Mouse (Mus musculus): ENCODE results near the gene Fbxo33.

The Fbxo33 gene

DNA sequence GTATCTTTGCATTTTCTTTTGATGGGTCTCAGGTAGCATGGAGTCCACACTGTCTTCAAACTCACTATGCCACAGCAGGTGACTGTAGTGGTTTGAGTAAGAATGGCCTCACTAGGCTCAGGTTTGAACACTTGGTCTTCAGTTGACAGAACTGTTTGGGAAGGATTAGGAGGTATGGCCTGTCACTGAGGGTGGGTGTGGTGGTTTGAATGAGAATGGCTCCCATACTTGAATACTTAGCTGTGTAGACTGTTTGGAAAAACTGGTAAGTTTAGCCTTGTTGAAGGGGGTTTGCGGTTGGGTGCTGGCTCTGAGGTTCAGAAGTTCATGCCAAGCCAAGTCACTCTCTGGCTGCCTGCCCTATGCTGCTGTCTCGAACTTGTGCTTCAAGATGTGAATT lies 20.2 kb downstream of the Fbxo33 start:
- CTCF ChIA-PET: no interaction called here

DNA sequence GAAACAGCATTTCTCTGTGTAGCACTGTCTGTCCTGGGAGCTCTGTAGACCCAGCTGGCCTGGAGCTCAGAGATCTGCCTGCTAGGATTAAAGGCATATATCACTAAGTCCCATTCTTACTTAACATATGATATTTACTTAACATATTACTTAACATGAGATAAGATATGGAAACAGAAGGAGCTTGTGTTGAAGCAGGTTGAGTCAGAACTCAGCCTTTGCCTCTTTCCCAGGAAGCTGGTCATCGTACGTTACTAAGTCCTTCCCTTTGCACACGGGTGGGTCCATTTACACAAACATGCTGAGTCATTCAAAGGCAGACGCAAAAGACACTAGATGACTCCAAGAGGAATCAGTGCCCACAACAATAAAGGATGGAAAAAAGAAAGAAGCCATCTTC lies 20.8 kb downstream of the Fbxo33 start:
- CTCF ChIA-PET: no interaction called here

DNA sequence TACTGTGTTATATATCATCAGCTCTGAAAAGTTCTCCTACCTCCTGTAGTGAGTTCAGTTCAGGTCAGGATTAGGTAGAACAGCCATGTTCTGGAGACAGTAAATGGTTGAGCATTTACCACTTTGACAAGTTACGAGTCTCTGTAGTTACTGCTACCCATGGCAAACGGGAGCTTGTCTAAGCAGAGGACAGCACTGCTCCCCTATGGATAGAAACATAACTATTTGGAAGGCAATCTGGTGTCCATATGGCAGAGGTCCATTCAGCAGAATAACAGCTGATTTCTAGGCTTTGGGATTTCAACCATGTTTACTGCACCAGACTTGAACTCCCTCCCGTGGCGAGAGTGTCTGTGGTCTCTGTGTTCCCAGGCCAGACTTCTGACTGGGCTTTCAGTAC lies 23.6 kb downstream of the Fbxo33 start:
- CTCF ChIA-PET: no interaction called here

DNA sequence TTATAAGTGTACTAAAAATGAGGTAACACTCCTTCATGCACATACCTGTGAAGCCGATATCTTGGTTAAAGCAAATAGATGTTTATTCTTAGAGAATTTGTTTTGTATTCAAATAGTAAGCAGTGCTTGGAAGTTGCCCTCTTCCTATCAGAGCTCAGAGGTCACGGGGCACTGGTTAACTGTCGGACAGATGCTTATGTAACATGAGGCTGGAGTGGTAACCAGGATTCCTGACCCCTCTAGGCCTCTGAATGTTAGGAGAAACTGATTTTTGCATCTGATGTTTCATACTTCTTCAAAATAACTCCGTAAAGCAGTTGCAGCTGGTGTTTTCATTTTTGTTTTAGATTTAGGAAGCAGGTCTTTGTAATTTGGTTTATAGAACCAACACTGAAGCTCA lies 24.5 kb downstream of the Fbxo33 start:
- CTCF ChIA-PET: no interaction called here

DNA sequence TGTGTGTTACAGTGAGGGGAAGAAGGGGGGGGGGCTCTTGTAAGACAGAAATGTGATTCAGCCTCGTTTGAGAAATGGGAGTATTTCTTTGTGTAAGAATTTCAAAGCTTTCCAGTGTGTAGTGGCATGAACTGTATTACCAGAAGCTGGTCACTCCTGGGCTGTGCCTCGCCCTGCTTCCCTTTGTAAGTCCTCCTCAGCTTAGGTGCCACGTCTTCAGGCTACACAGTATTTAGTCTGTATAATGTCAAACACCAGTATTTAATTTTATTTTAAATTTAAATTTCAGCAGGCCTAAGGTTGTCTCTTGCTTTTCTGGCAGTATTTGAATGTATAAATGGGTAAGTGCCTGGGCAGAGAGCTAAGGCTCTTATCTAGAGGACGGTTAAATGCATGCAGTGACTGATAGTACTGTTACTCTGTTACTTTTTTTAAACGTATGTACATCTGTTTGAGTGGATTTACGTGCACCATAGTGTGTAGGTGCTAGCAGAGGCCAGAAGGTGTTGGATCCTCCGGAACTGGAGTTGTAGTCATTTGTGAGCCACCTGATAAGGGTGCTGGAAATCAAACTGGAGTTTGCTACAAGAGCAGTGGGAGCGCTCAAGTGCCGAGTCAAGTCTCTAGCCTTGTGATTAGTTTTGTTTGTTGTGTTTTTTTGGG lies 25.1 kb downstream of the Fbxo33 start:
- CTCF ChIA-PET: no interaction called here

DNA sequence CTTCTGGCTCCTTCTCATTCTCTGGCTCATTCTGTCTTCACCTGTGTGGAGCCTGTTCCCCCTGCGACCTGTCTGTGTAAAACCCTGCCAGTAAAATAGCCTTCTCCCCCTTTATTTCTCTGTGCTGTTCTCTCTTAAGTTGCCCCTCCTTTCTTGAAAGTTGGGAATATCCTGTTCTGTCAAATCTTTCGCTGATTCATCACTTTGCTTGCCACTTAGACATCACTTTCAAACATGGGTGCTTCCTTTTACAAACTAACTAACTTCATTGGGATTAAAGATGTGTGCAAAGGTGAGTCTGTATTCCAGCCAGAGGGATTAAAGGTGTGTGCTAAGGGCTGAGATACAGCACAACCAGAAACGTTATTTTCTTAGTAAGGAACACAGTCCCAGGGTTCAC lies 25.9 kb downstream of the Fbxo33 start:
- CTCF ChIA-PET: no interaction called here

DNA sequence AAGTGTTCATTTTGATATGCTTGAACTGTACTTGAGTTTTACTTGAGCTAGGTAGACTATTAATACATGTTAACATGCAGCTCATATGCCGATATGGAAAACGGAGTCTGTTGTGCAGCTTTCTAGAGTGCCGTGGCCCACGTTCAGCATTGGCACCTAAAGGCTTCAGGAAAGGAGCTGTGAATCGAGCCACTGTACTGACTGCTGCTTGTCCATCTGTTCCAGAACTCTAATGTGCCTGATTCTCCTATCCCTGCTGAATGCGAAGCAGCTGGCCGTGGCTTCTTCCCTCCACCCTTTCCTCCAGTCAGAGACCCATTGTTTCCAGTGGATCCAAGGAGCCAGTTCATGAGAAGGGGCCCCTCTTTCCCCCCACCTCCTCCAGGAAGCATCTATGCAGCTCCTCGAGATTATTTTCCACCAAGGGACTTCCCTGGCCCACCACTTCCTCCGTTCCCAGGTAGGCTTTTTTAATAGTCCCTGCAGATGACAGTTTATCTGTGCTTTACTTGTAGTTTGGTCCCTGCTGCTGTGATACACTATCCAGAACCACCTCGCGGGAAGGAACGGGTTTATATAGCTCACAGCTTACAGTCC lies 31.3 kb downstream of the Fbxo33 start:
- CTCF ChIA-PET: interaction anchor here (0.6 kb wide), 1 partner anchor 11 kb away, joined by 3 read pairs; no protein-coding TSS in a partner anchor

DNA sequence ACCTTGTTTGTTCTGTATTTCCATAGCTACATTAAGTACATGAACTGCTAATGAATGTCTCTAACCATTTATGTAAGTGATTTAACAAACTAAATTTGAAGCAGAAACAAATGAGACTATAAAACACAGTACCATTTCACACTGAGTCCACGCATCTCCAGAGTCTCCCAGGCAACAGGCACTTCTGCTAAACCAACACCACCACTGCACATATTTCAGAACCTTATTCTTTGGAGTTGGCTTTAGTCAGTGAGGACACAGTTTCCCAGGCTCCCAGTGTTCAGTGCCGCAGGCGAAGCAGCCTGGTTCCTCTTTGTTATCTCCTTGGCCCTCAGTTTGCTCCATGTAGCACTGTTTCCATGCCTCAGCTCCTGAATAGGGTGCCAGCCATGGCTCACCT lies 41.7 kb downstream of the Fbxo33 start:
- CTCF ChIA-PET: interaction anchor here (0.7 kb wide), 1 partner anchor 111 kb away, joined by 3 read pairs; the partner anchor contains the start of gene Pnn

DNA sequence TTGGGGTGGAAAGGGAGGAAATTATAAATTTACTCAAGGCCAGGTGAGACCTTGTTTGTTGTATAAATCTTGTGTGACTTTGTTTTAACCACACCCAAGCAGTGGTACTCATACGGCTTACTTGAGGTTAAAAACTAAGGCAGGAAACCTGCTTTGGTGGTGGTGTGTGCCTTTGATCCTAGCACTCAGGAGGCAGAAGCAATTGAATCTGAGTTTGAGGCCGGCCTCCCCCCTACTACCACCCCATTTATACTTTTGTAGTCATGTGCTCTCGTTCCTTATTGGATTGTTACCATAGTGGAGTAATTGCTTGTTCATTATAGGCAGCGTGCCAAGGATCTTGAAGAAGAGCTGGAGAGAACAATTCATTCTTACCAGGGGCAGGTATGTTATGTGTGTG lies 49.6 kb downstream of the Fbxo33 start:
- CTCF ChIA-PET: no interaction called here

DNA sequence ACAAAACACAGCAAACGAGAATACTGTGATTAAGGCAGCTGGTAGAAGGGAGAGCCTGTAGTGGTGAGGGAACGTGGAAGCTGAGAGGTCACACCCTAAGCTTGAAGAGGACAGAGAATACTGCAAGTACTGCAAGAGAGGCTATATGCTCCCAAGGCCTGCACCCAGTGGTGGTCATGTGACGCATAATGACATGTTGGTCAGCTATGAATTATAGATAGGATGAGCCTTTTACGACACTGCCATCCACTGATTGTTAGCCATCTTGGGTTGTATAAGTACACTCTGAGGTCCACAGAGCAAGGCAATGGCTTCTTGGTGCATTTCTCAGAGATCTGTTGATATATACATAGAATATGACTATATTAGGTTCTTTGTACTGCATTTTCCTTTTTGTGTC lies 53.0 kb downstream of the Fbxo33 start:
- CTCF ChIA-PET: interaction anchor here (1.1 kb wide), 1 partner anchor 9 kb away, joined by 3 read pairs; no protein-coding TSS in a partner anchor

DNA sequence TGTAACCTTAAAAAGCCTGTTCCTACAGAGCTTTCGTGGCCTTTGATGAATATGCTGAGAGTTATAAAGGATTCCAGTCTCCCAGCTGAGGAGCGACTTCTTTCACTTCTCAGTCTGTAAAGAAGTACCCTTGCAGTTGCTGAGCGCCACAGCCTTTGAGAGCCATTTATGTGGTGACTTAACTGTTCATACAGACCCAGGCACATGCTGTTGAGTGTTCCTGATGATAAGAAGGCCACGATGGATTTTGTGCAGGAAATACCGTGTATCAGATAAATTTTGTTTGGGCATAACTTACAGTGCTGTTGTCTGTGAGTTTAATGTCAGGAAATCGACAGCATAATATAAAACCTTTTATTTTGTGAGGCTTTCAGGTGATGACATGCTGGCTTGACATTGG lies 55.0 kb downstream of the Fbxo33 start:
- CTCF ChIA-PET: no interaction called here

DNA sequence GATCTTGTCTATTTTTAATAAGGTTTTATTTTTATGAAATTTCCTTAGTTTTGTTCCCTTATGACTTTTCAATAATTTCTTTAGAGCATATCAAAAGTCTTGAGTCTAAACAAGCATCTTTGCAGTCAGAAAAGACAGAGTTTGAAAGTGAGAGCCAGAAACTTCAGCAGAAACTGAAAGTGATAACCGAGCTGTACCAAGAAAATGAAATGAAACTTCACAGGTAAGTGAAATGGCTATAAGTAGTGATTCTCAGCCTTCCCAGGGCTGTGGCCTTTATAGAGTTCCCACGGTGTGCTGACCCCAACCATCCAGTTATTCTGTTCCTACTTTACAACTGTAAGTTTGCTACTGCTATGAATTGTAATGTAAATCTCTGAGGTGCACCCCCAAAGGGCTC lies 56.7 kb downstream of the Fbxo33 start:
- CTCF ChIA-PET: no interaction called here

DNA sequence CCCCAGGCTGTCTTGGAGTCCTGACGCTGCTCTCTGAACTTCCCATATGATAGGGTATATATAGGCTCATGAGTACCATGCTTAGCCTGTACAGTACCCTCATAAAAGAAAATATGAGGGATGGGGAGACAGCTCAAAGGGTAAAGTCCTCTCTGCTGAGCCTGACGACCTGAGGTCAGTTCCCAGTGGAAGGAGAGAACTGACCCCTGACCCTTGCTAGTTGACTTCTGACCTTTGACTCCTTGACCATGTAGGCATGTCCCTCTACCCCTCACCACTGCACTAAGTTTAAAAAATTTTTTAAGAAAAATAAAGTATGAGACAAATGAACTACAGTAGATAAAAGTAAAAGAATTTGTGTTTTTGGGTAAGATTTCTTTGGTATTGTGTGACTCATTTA lies 58.4 kb downstream of the Fbxo33 start:
- CTCF ChIA-PET: no interaction called here
